Mouse (Mus musculus): ENCODE results near the gene Copg2. TPM values are rescaled to one million over a fixed set of nuclear protein-coding genes. Genes with fewer than 3 reads are reported as not detected.

Gene Copg2
- polyA plus RNA-seq, 1 experiment from 2014 or later: 40.9 TPM

- Histone ChIP-seq H3K27me3 (ENCODE audit: control insufficient read depth, insufficient read depth, low read length) (no peaks in the 10 kb centered on the region), H3K4me1 (replicated peaks; ENCODE audit: control insufficient read depth, insufficient read depth, low read length) (no peaks in the 10 kb centered on the region), H3K27ac (ENCODE audit: low read depth, low read length) (no peak overlapping the region), H3K4me2 (replicated peaks; ENCODE audit: low read depth, low read length) (no peak overlapping the region), H3K4me3 (ENCODE audit: low read depth, low read length) (no peak overlapping the region), H3K36me3 (ENCODE audit: control insufficient read depth, insufficient read depth, low read length) (peaks cover 3% of the 10 kb centered on the region; the same call in 1 of the 2 replicates), H3K9me3 (ENCODE audit: control insufficient read depth, low read length) (no peaks in the 10 kb centered on the region), H3K9ac (ENCODE audit: low read depth, low read length) (no peak overlapping the region)
- no peak for ATAC-seq (ENCODE audit: low FRiP score)
- DNase-seq (ENCODE audit: low spot score): no peak
- WGBS: 82% methylated on average over 7 of the region's 7 CpGs
Observed at GRCm38 (mm10) chr6:30745591-30745990, 151.0 kb downstream of the Copg2 start.

- H3K9me3 ChIP-seq (ENCODE audit: control insufficient read depth, low read length): no peaks in the 10 kb centered on the region
- H3K27me3 ChIP-seq (ENCODE audit: control insufficient read depth, insufficient read depth, low read length): no peaks in the 10 kb centered on the region
- no peak overlapping the region for H3K27ac ChIP-seq (ENCODE audit: low read depth, low read length)
- H3K9ac ChIP-seq (ENCODE audit: low read depth, low read length): no peak overlapping the region
- H3K4me2 ChIP-seq (replicated peaks; ENCODE audit: low read depth, low read length): no peak overlapping the region
- DNase-seq (ENCODE audit: low spot score) (no peak), ATAC-seq (ENCODE audit: low FRiP score) (no peak)
- H3K4me1 ChIP-seq (replicated peaks; ENCODE audit: control insufficient read depth, insufficient read depth, low read length): no peaks in the 10 kb centered on the region
- WGBS: 86% methylated on average over 10 of the region's 10 CpGs
- peaks cover 3% of the 10 kb centered on the region; the same call in 1 of the 2 replicates for H3K36me3 ChIP-seq (ENCODE audit: control insufficient read depth, insufficient read depth, low read length)
- H3K4me3 ChIP-seq (ENCODE audit: low read depth, low read length): no peak overlapping the region
Observed at GRCm38 (mm10) chr6:30744846-30745245, 151.7 kb downstream of the Copg2 start.

DNA sequence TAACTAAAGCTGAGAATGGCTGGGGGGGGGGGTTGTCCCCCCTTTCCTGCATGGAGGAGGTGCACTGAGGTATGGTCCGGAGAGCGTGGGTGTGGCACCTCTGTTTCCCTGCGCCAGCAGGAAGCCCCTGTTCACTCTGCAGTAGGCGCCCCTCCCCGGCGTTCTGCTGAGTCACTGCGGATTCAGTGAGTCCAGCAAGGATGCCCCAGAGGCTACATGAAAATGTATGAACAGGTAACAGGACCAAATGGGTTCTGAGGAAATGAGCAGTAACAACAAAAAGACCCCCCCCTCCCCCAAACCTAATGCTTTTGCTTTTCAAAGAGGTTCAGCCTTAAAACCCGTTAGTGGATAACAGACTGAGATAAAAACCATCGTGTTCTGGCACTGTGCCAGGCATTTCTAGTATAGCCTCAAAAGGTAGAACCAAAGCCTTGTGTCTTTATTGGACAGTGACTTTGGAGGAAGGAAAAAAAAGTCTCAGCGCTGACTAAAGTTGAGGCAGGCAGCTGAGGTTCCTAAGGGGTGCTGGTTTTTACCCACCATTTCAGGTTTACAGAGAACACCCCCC lies 157.3 kb downstream of the Copg2 start:
- Histone ChIP-seq H3K27ac (ENCODE audit: low read depth, low read length) (no peak overlapping the region), H3K36me3 (ENCODE audit: control insufficient read depth, insufficient read depth, low read length) (no peaks in the 10 kb centered on the region; the same call in 1 of the 2 replicates), H3K4me1 (replicated peaks; ENCODE audit: control insufficient read depth, insufficient read depth, low read length) (no peaks in the 10 kb centered on the region), H3K9me3 (ENCODE audit: control insufficient read depth, low read length) (0 out of 2 replicates have a peak, but pooled peaks cover 3% of the 10 kb centered on the region), H3K4me2 (replicated peaks; ENCODE audit: low read depth, low read length) (peak overlapping the region; percentile 36), H3K27me3 (ENCODE audit: control insufficient read depth, insufficient read depth, low read length) (no peaks in the 10 kb centered on the region), H3K4me3 (ENCODE audit: low read depth, low read length) (peak overlapping the region; percentile 61), H3K9ac (ENCODE audit: low read depth, low read length) (peak overlapping the region; percentile 52; the same call in 1 of the 2 replicates)
- 56% methylated on average over 10 of the region's 10 CpGs for WGBS
- DNase-seq (ENCODE audit: low spot score) (peak; percentile 54), ATAC-seq (ENCODE audit: low FRiP score) (no peak)

DNA sequence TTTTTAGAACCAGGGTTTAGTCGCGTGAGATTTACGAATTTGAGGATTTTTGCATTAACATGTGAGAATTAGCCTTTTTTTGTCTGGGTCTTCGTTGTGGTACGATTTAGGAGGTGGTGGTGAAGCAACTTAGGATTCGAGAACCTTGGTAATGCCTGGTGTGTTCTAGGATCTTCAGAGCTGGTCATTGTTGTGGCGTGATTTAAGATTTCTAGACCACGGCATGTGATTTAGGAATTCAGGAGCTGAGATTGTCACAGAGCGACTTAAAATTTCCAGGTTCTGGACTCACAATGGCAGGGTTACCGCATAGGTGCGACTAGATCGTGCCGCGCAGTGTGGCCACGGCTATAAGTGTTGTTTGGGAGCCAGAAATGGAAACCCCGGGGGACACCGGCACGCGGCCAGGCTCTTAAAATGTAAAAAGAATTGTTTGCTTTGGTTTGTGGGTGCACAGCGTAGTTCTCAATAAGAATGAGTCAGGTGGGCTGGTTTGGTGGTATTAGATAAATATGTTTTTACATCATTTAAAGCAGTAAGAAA lies 158.1 kb downstream of the Copg2 start:
- no peak for ATAC-seq (ENCODE audit: low FRiP score)

GRCm38 (mm10) chr6:30737548-30738463 lies 158.8 kb downstream of the Copg2 start:
- Histone ChIP-seq H3K27ac (ENCODE audit: low read depth, low read length) (peak overlapping the region; percentile 83), H3K4me3 (ENCODE audit: low read depth, low read length) (peak overlapping the region; percentile 61), H3K27me3 (ENCODE audit: control insufficient read depth, insufficient read depth, low read length) (no peaks in the 10 kb centered on the region), H3K4me2 (replicated peaks; ENCODE audit: low read depth, low read length) (peak overlapping the region; percentile 36), H3K4me1 (replicated peaks; ENCODE audit: control insufficient read depth, insufficient read depth, low read length) (peaks cover 2% of the 10 kb centered on the region; the same call in 1 of the 2 replicates), H3K9ac (ENCODE audit: low read depth, low read length) (peak overlapping the region; percentile 75), H3K9me3 (ENCODE audit: control insufficient read depth, low read length) (0 out of 2 replicates have a peak, but pooled peaks cover 3% of the 10 kb centered on the region), H3K36me3 (ENCODE audit: control insufficient read depth, insufficient read depth, low read length) (no peaks in the 10 kb centered on the region; the same call in 1 of the 2 replicates)
- peak; percentile 70 for ATAC-seq (ENCODE audit: low FRiP score)
- WGBS: 54% methylated on average over 66 of the region's 66 CpGs
- peak; percentile 78 for DNase-seq (ENCODE audit: low spot score)

More for the DNA sequence above, 158.1 kb downstream of the Copg2 start:
- DNase-seq (ENCODE audit: low spot score): no peak
- Histone ChIP-seq H3K4me1 (replicated peaks; ENCODE audit: control insufficient read depth, insufficient read depth, low read length) (no peaks in the 10 kb centered on the region), H3K27me3 (ENCODE audit: control insufficient read depth, insufficient read depth, low read length) (no peaks in the 10 kb centered on the region), H3K27ac (ENCODE audit: low read depth, low read length) (peak overlapping the region; percentile 76), H3K4me3 (ENCODE audit: low read depth, low read length) (peak overlapping the region; percentile 61), H3K9ac (ENCODE audit: low read depth, low read length) (peak overlapping the region; percentile 75), H3K9me3 (ENCODE audit: control insufficient read depth, low read length) (0 out of 2 replicates have a peak, but pooled peaks cover 3% of the 10 kb centered on the region), H3K36me3 (ENCODE audit: control insufficient read depth, insufficient read depth, low read length) (no peaks in the 10 kb centered on the region; the same call in 1 of the 2 replicates), H3K4me2 (replicated peaks; ENCODE audit: low read depth, low read length) (peak overlapping the region; percentile 36)
- WGBS: 57% methylated on average over 20 of the region's 20 CpGs

GRCm38 (mm10) chr6:30736864-30737547 lies 159.6 kb downstream of the Copg2 start:
- peak overlapping the region; percentile 61; the same call in 1 of the 2 replicates for H3K4me3 ChIP-seq (ENCODE audit: low read depth, low read length)
- H3K4me1 ChIP-seq (replicated peaks; ENCODE audit: control insufficient read depth, insufficient read depth, low read length): peaks cover 3% of the 10 kb centered on the region; the same call in 1 of the 2 replicates
- peak overlapping the region; percentile 75 for H3K9ac ChIP-seq (ENCODE audit: low read depth, low read length)
- no peaks in the 10 kb centered on the region for H3K36me3 ChIP-seq (ENCODE audit: control insufficient read depth, insufficient read depth, low read length)
- H3K4me2 ChIP-seq (replicated peaks; ENCODE audit: low read depth, low read length): peak overlapping the region; percentile 36
- peak overlapping the region; percentile 83 for H3K27ac ChIP-seq (ENCODE audit: low read depth, low read length)
- peak; percentile 63 for ATAC-seq (ENCODE audit: low FRiP score)
- H3K9me3 ChIP-seq (ENCODE audit: control insufficient read depth, low read length): 0 out of 2 replicates have a peak, but pooled peaks cover 3% of the 10 kb centered on the region
- peak; percentile 84 for DNase-seq (ENCODE audit: low spot score)
- no peaks in the 10 kb centered on the region for H3K27me3 ChIP-seq (ENCODE audit: control insufficient read depth, insufficient read depth, low read length)
- WGBS: 51% methylated on average over 29 of the region's 29 CpGs

GRCm38 (mm10) chr6:30736372-30736762 lies 160.2 kb downstream of the Copg2 start:
- no peak overlapping the region for H3K4me3 ChIP-seq (ENCODE audit: low read depth, low read length)
- no peaks in the 10 kb centered on the region for H3K36me3 ChIP-seq (ENCODE audit: control insufficient read depth, insufficient read depth, low read length)
- WGBS: 53% methylated on average over 13 of the region's 13 CpGs
- ATAC-seq (ENCODE audit: low FRiP score) (peak; percentile 72), DNase-seq (ENCODE audit: low spot score) (peak; percentile 58)
- H3K4me2 ChIP-seq (replicated peaks; ENCODE audit: low read depth, low read length): peak overlapping the region; percentile 31
- no peak overlapping the region for H3K9ac ChIP-seq (ENCODE audit: low read depth, low read length)
- H3K4me1 ChIP-seq (replicated peaks; ENCODE audit: control insufficient read depth, insufficient read depth, low read length): peaks cover 3% of the 10 kb centered on the region; the same call in 1 of the 2 replicates
- peak overlapping the region; percentile 83 for H3K27ac ChIP-seq (ENCODE audit: low read depth, low read length)
- H3K9me3 ChIP-seq (ENCODE audit: control insufficient read depth, low read length): 0 out of 2 replicates have a peak, but pooled peaks cover 3% of the 10 kb centered on the region
- H3K27me3 ChIP-seq (ENCODE audit: control insufficient read depth, insufficient read depth, low read length): no peaks in the 10 kb centered on the region
